Mouse (Mus musculus) splenic B cell, adult 2 months (primary cell): ENCODE data around the gene Podnl1.

Experiments used
- DNase-seq: peaks from one replicate; pipeline ENCODE4 v3.0.0-alpha.2; 2011; ENCODE audit warnings: low read depth, low spot score
- H3K27me3 ChIP-seq: 2 replicates; pipeline ENCODE4 v1.6.1; 2012; ENCODE audit warnings: mild to moderate bottlenecking, low read length, moderate library complexity, mixed read lengths; ENCODE audit not compliant: control insufficient read depth, poor library complexity, insufficient read depth, severe bottlenecking
- H3K36me3 ChIP-seq: 2 replicates; pipeline ENCODE4 v1.6.1; 2012; ENCODE audit warnings: mild to moderate bottlenecking, low read length, moderate library complexity, mixed read lengths; ENCODE audit not compliant: control insufficient read depth, poor library complexity, insufficient read depth, severe bottlenecking

Gene Podnl1

DNA sequence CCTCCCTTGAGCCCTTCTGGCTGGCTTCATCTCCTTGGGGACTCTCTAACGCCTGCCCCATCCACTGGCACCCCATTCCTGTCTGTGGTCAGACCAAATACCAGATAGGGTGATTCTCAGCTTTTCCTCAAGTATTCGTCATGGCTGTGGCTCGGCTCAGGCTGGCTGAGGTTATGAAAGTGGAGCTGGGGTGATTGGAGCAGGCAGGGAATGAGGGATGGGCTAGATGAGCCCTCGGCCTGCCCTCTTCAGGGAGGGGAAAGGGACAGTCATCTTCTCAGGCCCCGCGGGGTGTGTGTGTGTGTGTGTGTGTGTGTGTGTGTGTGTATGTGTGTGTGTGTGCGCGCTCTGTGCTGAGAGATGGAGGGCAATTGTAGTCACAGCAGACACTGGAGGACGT, at the start of gene Podnl1:
Gene Podnl1 (plus strand): TSS at position 334 of the 400 bp plus-strand sequence.
- Histone ChIP-seq H3K27me3 (no peaks in the 10 kb centered on the region), H3K36me3 (no peaks in the 10 kb centered on the region)
- DNase-seq = no peak

DNA sequence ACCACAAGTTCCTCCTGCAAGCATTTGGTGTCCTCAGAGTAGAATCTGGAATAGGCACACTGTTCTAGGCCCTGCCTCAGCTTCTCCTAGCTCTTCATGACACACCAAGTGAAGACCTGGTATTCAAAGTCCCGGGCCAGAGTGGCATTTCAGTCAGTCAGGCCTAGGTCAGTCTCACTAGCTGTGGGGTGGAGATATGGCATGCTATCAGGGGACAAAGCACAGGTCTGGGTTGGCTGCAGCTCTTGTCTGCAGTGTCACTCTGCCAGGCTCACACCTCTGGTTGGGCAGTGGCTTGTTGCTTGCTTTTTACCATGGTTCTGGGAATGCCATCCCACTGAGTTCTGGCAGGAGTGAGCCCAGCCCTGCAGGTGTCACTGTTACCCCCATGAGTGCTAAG, 49.4 kb upstream of the Podnl1 start:
- Histone ChIP-seq H3K27me3 (no peaks in the 10 kb centered on the region), H3K36me3 (no peaks in the 10 kb centered on the region)
- no peak for DNase-seq

DNA sequence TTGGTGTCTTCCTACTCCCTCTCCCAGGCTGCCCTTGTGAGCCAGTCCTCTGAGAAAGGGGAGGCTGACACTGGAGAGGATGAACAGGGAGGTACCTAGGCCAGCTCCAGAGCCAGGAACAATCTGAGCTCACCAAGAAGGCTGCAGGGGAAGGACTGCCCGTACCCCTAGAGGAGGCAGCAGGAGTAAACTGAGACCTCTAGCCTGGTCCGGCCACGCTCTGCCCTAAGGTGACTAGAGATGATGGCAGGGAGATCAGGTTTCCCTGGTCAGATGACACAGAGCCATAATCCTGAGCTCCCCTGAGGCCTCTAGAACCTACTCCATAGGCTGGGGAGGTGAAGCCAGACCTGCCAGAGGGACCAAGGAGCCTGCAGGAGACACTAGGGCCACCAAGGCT, 48.9 kb upstream of the Podnl1 start:
- H3K36me3 ChIP-seq = no peaks in the 10 kb centered on the region
- H3K27me3 ChIP-seq = no peaks in the 10 kb centered on the region
- no peak for DNase-seq

DNA sequence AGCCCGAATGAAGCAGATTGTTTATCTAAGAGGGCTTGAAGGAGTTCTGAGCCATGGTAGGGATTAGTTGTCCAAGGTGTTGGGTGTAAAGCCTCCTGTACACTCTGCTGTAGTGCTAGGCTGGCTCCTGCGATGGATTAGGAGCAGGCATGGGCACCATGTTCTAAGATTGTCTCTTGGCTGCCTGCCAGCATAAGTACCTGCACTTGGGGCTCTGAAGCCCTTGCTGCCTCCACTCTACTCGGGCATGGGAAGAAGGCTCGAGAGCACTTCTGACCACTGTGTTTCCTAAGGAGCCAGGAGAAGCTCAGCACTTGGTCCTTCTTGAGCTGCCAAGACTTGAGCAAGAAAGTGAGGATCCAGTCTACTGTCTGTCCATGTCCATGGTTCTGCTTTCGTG, 46.6 kb upstream of the Podnl1 start:
- H3K36me3 ChIP-seq = 0 out of 2 replicates have a peak, but pooled peaks cover 2% of the 10 kb centered on the region
- H3K27me3 ChIP-seq = no peaks in the 10 kb centered on the region
- no peak for DNase-seq

DNA sequence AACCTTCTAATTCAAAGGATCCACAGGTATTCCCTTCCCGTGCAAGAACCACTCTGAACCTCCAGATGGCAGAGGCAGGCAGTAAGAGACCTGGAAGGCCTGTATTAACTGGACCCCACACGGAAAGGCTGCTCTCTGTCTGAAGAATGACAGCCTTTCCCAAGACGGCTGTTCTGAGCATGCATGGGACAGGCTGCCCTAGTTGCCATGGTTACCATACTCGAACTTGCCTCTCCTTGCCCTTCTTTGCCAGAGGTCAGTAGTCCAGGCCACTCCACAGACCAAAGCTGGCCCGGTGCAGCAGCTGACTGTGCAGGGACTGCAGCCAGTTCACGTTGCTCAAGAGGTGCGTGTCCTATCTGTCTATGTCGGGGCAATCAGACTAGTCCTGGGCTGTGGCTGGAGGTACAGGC, 42.0 kb upstream of the Podnl1 start:
- DNase-seq = no peak
- Histone ChIP-seq H3K36me3 (peaks cover 2% of the 10 kb centered on the region; the same call in 1 of the 2 replicates), H3K27me3 (no peaks in the 10 kb centered on the region)

DNA sequence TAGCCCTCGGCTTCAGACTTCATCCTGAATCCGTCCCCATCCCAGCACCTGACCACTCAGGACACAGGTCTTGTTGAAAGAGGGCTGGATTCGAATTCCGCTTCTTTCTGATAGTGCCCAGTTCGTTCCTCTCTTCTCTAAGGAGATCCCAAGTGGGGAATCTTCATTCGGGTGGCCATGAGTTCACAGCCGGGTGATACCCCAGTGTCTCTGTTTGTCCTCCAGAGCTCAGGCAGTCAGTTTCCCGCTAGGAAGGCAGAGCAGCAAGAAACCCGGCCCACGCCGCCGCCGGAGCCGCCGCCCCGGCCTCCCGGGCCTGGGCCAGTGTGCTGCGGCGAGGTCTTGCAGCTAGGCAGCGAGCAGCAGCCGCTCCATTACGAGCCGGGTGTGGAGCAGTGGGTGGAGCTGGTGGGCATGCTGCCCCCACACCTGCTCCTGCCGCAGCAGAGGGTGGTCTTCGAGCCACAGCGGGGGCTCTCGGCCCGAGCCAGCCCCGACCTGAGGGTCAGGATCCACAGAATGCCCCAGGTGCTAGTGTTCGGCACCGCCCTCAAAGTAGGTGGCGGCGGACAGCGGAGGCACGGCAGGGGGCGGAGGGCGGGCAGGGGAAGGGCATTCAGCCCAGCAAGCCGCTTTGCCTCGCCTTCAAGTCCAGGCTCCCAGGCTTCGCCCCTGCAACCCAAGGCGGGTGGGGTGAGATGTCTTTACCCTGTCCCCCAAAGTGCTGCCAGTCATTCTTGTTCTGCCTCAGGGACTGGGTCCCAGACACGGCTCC, 41.3 kb upstream of the Podnl1 start:
- no peaks in the 10 kb centered on the region for H3K27me3 ChIP-seq
- no peak for DNase-seq
- peaks cover 2% of the 10 kb centered on the region; the same call in 1 of the 2 replicates for H3K36me3 ChIP-seq

DNA sequence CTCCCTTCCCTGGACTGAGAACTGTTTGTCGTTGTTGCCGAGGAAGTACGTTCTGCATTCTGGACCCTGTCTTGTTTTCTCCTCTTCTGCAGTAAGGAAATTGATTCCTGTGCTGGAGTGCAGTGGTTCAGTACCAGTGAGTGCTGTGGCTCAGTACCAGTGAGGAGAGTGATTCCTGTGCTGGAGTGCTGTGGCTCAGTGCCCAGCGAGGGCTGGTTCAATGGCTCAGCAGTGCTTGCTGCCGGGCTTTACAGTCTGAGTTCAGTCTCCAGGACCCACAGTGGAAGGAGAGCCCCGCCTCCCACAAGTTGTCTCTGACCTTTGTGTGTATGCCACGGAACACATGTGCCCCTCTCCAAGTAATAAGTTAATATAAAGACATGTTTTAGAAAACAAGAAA, 38.6 kb upstream of the Podnl1 start:
- Histone ChIP-seq H3K36me3 (peaks cover 2% of the 10 kb centered on the region; the same call in 1 of the 2 replicates), H3K27me3 (no peaks in the 10 kb centered on the region)
- DNase-seq = no peak

DNA sequence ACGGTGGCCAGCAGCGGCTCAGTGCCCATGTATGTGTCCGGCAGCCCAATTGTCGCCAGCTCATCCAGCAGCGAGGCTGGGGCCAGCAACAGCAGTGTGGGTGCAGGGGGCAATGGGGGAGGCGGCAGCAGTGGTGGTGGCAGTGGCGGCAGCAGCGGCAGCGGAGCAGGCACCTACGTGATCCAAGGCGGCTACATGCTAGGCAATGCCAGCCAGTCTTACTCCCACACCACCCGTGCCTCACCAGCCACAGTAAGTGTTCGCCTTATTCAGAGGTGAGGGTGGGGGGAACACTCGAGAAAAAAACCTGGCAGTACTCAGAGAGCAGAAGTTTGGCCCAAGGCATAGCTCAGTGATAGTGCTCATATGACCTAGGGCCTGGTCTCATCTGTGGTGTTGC, 38.0 kb upstream of the Podnl1 start:
- no peak for DNase-seq

DNA sequence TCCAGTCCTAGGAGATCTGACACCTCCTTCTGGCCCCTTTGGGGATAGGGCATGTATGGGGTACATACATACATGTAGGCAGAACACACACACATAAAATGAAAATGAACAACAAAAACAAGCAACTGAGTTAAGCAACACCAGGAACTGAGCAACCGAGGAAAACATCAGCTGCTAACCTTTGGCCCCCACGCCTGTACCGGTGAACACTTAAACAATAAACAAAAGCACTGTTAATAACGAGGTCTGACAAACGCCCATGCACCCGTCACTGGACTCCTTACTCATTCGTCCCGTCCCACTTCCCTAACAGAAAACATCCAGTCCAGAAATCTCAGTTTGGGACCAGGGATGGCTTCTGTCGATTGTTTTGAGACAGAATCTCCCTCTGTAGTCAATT, 36.5 kb upstream of the Podnl1 start:
- no peaks in the 10 kb centered on the region for H3K27me3 ChIP-seq
- no peak for DNase-seq
- H3K36me3 ChIP-seq = no peaks in the 10 kb centered on the region; the same call in none of the 2 replicates

More for the DNA sequence above, 38.0 kb upstream of the Podnl1 start:
- H3K36me3 ChIP-seq = no peaks in the 10 kb centered on the region; the same call in none of the 2 replicates
- H3K27me3 ChIP-seq = no peaks in the 10 kb centered on the region

DNA sequence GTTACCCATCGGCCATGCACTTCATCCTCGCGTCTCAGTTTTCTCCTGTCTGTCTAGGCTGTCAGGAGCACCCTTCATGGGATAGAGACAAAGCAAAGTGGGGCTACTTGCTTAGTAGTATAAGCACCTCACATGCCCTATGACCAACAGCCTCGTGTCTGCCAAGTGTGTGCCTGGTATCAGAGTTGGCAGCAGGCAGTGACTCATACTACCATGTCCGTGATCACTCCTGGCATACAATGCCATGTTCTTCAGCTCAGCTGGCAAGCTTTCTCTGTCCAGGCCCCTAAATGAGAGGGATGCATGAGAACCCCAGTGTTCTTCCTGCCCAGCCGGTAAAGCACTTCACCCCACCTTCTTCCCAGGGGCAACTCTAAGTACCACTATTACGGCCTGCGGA, 35.2 kb upstream of the Podnl1 start:
- no peaks in the 10 kb centered on the region for H3K27me3 ChIP-seq
- DNase-seq = no peak

DNA sequence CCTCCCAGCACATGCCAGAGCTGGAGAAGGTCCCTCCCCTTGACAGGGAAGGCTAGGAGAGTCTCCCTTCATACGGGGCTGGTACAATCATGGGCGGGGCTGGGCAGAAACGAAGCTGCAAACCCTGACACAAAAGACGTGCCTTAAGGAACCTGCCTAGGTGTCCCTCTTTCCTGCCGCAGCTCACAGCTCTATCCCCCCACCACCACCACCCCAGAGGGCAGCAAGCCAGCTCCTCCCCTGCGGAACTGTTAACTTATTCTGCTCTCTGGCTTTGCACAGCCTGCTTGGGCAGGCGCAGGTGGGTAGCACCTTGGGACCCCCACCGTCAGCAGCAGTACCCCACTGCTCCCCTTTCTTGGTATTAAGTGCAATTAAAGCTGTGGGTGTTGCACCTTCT, 29.7 kb upstream of the Podnl1 start:
- peaks cover 4% of the 10 kb centered on the region; the same call in 1 of the 2 replicates for H3K36me3 ChIP-seq
- DNase-seq = no peak
- H3K27me3 ChIP-seq = no peaks in the 10 kb centered on the region

More for the DNA sequence above, 35.2 kb upstream of the Podnl1 start:
- peaks cover 3% of the 10 kb centered on the region for H3K36me3 ChIP-seq

DNA sequence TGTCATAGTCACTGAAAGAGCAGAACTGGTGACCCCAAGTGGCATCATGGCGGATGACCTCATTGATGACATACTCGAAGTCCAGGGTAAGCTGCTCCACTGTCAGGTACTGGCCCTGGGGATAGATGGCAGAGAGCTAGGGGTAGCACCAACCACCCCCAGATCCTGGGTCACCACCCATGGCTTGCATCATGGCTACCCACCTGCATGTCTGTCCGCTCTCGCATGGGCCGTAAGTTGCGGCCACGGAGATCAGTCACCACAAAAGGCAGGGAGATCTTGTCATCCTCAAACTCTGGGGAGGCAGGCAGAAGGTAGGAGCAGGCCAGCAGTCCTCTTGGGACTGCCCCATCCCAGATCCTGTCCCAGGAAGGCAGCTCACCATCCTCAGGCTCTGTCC, 27.4 kb upstream of the Podnl1 start:
- no peak for DNase-seq
- Histone ChIP-seq H3K36me3 (peaks cover 5% of the 10 kb centered on the region; the same call in 1 of the 2 replicates), H3K27me3 (no peaks in the 10 kb centered on the region)

DNA sequence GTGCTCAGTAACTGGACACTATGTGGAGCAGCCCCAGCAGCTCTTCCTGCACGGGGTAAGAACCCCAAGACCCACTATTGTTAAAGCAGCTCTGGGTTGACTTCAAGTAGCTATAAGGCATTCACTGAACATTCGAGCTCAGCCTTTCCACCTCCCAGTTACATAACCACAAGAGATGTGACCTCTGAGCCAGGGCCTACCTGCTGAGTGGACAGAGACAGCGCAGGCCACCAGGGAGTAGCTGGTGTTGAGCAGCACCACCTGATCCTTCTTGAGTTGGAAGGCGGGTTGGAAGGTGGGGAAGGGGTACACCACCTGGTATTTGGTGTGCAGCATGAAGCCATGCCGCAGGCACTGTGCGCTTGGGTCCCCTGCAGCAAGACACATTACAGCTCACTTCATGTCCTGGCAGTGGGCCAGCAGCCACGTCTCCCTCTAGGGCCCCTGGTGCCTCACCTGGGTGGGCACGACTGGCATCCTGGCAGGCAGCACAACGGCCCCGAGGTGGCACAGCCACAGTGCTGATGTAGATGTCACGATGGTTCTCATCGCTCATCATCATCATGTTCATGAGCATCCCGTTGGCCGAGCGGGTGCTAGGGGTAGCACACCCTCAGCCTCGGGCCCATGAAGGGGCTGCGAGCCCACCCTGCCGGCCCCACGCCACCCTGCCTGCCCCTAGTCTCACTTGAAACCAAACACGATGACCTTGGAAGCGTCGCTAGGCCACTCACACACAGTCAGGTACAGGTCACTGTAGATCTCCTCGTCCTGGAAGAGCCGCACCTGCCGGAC, 24.1 kb upstream of the Podnl1 start:
- H3K27me3 ChIP-seq = no peaks in the 10 kb centered on the region

DNA sequence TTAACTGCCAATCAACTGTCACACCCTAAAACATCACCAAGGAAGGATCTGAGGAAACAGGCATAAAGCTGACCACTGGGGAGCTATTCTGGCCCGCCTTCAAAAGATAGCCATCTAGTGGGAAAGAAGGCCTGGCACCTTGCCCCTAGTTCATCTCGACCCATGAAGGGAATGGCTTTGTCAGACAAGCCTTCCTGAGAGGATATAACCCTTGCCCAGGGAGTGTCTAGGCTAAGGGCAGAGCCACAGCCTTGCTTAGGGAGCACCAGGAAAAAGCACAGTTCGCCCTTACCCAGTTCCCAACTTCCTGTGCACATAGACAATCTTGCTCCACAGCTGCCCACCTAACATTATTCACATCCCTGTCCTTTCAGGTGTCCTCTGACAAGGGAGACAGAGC, 22.2 kb upstream of the Podnl1 start:
- Histone ChIP-seq H3K36me3 (peaks cover 1% of the 10 kb centered on the region; the same call in 1 of the 2 replicates), H3K27me3 (no peaks in the 10 kb centered on the region)
- no peak for DNase-seq

More for the DNA sequence above, 24.1 kb upstream of the Podnl1 start:
- DNase-seq = no peak
- peaks cover 1% of the 10 kb centered on the region; the same call in 1 of the 2 replicates for H3K36me3 ChIP-seq

DNA sequence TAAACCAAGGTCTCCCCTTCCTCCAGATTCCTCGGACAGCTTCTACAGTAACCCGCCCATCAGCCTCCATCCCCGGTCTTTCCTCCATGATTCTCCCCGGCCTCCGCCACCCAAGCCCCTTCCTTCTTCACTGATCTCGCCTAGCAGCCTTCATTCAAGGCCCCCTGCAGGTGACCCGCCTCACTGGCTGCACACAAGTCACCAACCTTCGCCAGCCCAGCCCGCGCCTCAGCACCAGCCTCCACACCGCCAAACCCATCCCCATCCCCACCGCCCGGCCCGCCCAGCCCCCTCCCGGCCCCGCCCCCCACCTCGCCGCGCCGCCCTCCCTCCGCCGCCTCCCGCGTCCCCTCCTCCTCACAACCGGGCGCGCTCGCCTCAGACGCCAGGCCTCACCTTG, 21.6 kb upstream of the Podnl1 start:
- H3K36me3 ChIP-seq = peaks cover 1% of the 10 kb centered on the region; the same call in 1 of the 2 replicates
- DNase-seq = peak; percentile 75
- H3K27me3 ChIP-seq = no peaks in the 10 kb centered on the region
